Mouse (Mus musculus) heart, embryonic 16.5 days (tissue): ENCODE measurements at regions not wholly inside any gene's neighbourhood (a gene's known extent, or its start where the extent isn't known, plus 50 kb on each side); places are given as distances from the start of the nearest gene placed in this dataset.
A peak's percentile ranks its signal among the peaks of the same experiment; 100 is the strongest.

Experiments used
- ATAC-seq: fragments of 200-750 bp; cut with Nextera tagmentation; replicated peaks from 2 replicates; pipeline ENCODE4 v1.8.0; 2017; ENCODE audit warnings: moderate number of reproducible peaks; ENCODE audit not compliant: insufficient read depth, low FRiP score; ENCODE audit errors: extremely low read depth
- H3K27ac ChIP-seq: fragments of 300-500 bp; sonication (generic); 2 replicates; pipeline ENCODE4 v1.5.1; 2014; ENCODE audit warnings: mild to moderate bottlenecking, low read length, control low read depth, moderate library complexity
- H3K27me3 ChIP-seq: fragments of 300-500 bp; sonication (generic); 2 replicates; pipeline ENCODE4 v1.6.1; 2014; ENCODE audit warnings: low read length, mixed read lengths; ENCODE audit not compliant: control insufficient read depth, insufficient read depth
- H3K36me3 ChIP-seq: fragments of 300-500 bp; sonication (generic); 2 replicates; pipeline ENCODE4 v1.6.1; 2014; ENCODE audit not compliant: control insufficient read depth, insufficient read depth
- H3K4me1 ChIP-seq: fragments of 300-500 bp; sonication (generic); 2 replicates; pipeline ENCODE4 v1.6.1; 2014; ENCODE audit warnings: low read length, mixed read lengths; ENCODE audit not compliant: control insufficient read depth, insufficient read depth
- H3K4me2 ChIP-seq: fragments of 300-500 bp; sonication (generic); 2 replicates; pipeline ENCODE4 v1.6.1; 2014; ENCODE audit warnings: low read depth, mild to moderate bottlenecking, control low read depth, low read length
- H3K4me3 ChIP-seq: fragments of 300-500 bp; sonication (generic); 2 replicates; pipeline ENCODE4 v1.5.1; 2014; ENCODE audit warnings: mild to moderate bottlenecking, control low read depth, low read length
- H3K9ac ChIP-seq: fragments of 300-500 bp; sonication (generic); 2 replicates; pipeline ENCODE4 v1.6.1; 2014; ENCODE audit warnings: low read length, control low read depth
- H3K9me3 ChIP-seq: fragments of 300-500 bp; sonication (generic); replicated peaks from 2 replicates; pipeline ENCODE4 v1.6.1; 2016; ENCODE audit warnings: low read length; ENCODE audit not compliant: control insufficient read depth
- WGBS: fragments of 180-500 bp; shearing (Covaris S2); extraction: QIAGEN DNeasy Blood & Tissue Kit; methylation state at CpG from one replicate; pipeline ENCODE4 v1.1.7; 2014; 5-methylcytosine and 5-hydroxymethylcytosine counted together

- H3K4me3 ChIP-seq: no peak overlapping the region
- H3K9me3 ChIP-seq: no peaks in the 10 kb centered on the region
- no peak overlapping the region for H3K9ac ChIP-seq
- ATAC-seq: no peak
- H3K4me1 ChIP-seq: peaks cover 4% of the 10 kb centered on the region; the same call in 1 of the 2 replicates
- H3K36me3 ChIP-seq: no peaks in the 10 kb centered on the region
- peak overlapping the region; percentile 69 for H3K27ac ChIP-seq
- H3K4me2 ChIP-seq: no peak overlapping the region
- H3K27me3 ChIP-seq: no peaks in the 10 kb centered on the region
- 18% methylated on average over 1 of the region's 1 CpGs for WGBS
Observed at GRCm38 (mm10) chr3:48658386-48658785, 1098.7 kb downstream of the Pcdh18 start.

GRCm38 (mm10) chr3:48655084-48655483, 1102.0 kb downstream of the Pcdh18 start:
- WGBS: 72% methylated on average over 4 of the region's 4 CpGs
- Histone ChIP-seq H3K4me3 (no peak overlapping the region), H3K27me3 (no peaks in the 10 kb centered on the region), H3K36me3 (no peaks in the 10 kb centered on the region), H3K9ac (no peak overlapping the region), H3K27ac (no peak overlapping the region), H3K9me3 (no peaks in the 10 kb centered on the region), H3K4me2 (no peak overlapping the region), H3K4me1 (peaks cover 4% of the 10 kb centered on the region; the same call in 1 of the 2 replicates)
- ATAC-seq: no peak

GRCm38 (mm10) chr3:48631889-48632483, 1125.1 kb downstream of the Pcdh18 start:
- H3K4me2 ChIP-seq: no peak overlapping the region
- H3K4me3 ChIP-seq: no peak overlapping the region
- H3K36me3 ChIP-seq: no peaks in the 10 kb centered on the region
- H3K9ac ChIP-seq: no peak overlapping the region
- no peak for ATAC-seq
- no peak overlapping the region for H3K27ac ChIP-seq
- 30% methylated on average over 3 of the region's 3 CpGs for WGBS
- no peaks in the 10 kb centered on the region; the same call in 1 of the 2 replicates for H3K4me1 ChIP-seq
- no peaks in the 10 kb centered on the region for H3K27me3 ChIP-seq
- no peaks in the 10 kb centered on the region for H3K9me3 ChIP-seq

GRCm38 (mm10) chr3:48608933-48609332, 1148.2 kb downstream of the Pcdh18 start:
- no peak overlapping the region for H3K9ac ChIP-seq
- no peaks in the 10 kb centered on the region for H3K4me1 ChIP-seq
- H3K9me3 ChIP-seq: no peaks in the 10 kb centered on the region
- no peak overlapping the region for H3K27ac ChIP-seq
- H3K36me3 ChIP-seq: no peaks in the 10 kb centered on the region
- no peaks in the 10 kb centered on the region for H3K27me3 ChIP-seq
- ATAC-seq: no peak
- no peak overlapping the region for H3K4me3 ChIP-seq
- no peak overlapping the region for H3K4me2 ChIP-seq
- WGBS: 94% methylated on average over 21 of the region's 21 CpGs

- Histone ChIP-seq H3K4me3 (no peak overlapping the region), H3K4me1 (no peaks in the 10 kb centered on the region), H3K27ac (no peak overlapping the region), H3K9me3 (no peaks in the 10 kb centered on the region), H3K36me3 (no peaks in the 10 kb centered on the region), H3K27me3 (no peaks in the 10 kb centered on the region), H3K9ac (no peak overlapping the region), H3K4me2 (no peak overlapping the region)
- WGBS: 71% methylated on average over 3 of the region's 3 CpGs
- no peak for ATAC-seq
Observed at GRCm38 (mm10) chr3:48604840-48605239, 1152.3 kb downstream of the Pcdh18 start.

- H3K9me3 ChIP-seq: no peaks in the 10 kb centered on the region
- H3K9ac ChIP-seq: no peak overlapping the region
- no peak overlapping the region for H3K4me3 ChIP-seq
- H3K4me2 ChIP-seq: no peak overlapping the region
- no peaks in the 10 kb centered on the region for H3K27me3 ChIP-seq
- WGBS: 91% methylated on average over 2 of the region's 2 CpGs
- H3K4me1 ChIP-seq: peaks cover 3% of the 10 kb centered on the region
- no peak for ATAC-seq
- H3K36me3 ChIP-seq: no peaks in the 10 kb centered on the region
- H3K27ac ChIP-seq: no peak overlapping the region
Observed at GRCm38 (mm10) chr3:48587341-48587740, 1169.8 kb downstream of the Pcdh18 start.

- no peaks in the 10 kb centered on the region for H3K36me3 ChIP-seq
- H3K4me1 ChIP-seq: peaks cover 3% of the 10 kb centered on the region
- no peak overlapping the region for H3K9ac ChIP-seq
- H3K4me2 ChIP-seq: no peak overlapping the region
- WGBS: 13% methylated on average over 1 of the region's 1 CpGs
- no peak for ATAC-seq
- H3K27me3 ChIP-seq: no peaks in the 10 kb centered on the region
- H3K27ac ChIP-seq: no peak overlapping the region
- no peaks in the 10 kb centered on the region for H3K9me3 ChIP-seq
- no peak overlapping the region for H3K4me3 ChIP-seq
Observed at GRCm38 (mm10) chr3:48586145-48586544, 1171.0 kb downstream of the Pcdh18 start.

- H3K36me3 ChIP-seq: no peaks in the 10 kb centered on the region
- H3K9me3 ChIP-seq: no peaks in the 10 kb centered on the region
- no peak overlapping the region for H3K4me3 ChIP-seq
- H3K27ac ChIP-seq: no peak overlapping the region
- H3K27me3 ChIP-seq: no peaks in the 10 kb centered on the region
- no peak overlapping the region for H3K4me2 ChIP-seq
- peaks cover 3% of the 10 kb centered on the region for H3K4me1 ChIP-seq
- ATAC-seq: no peak
- H3K9ac ChIP-seq: no peak overlapping the region
Observed at GRCm38 (mm10) chr3:48584340-48584739, 1172.8 kb downstream of the Pcdh18 start.

- Histone ChIP-seq H3K27ac (no peak overlapping the region), H3K4me3 (no peak overlapping the region), H3K9ac (no peak overlapping the region), H3K27me3 (no peaks in the 10 kb centered on the region), H3K9me3 (no peaks in the 10 kb centered on the region), H3K4me1 (peaks cover 3% of the 10 kb centered on the region), H3K4me2 (no peak overlapping the region), H3K36me3 (no peaks in the 10 kb centered on the region)
- 58% methylated on average over 1 of the region's 1 CpGs for WGBS
- ATAC-seq: no peak
Observed at GRCm38 (mm10) chr3:48582521-48582920, 1174.6 kb downstream of the Pcdh18 start.
